Mouse (Mus musculus) myocyte (in vitro differentiated cells): ENCODE results near the gene Sap30l. TPM values are rescaled to one million over a fixed set of nuclear protein-coding genes. Genes with fewer than 3 reads are reported as not detected.

Experiments used
- H3K27me3 ChIP-seq: one replicate; pipeline ENCODE4 v1.6.1; 2011; ENCODE audit not compliant: control insufficient read depth, insufficient read depth, insufficient read length
- H3K36me3 ChIP-seq: one replicate; pipeline ENCODE4 v1.6.1; 2011; ENCODE audit not compliant: control insufficient read depth, insufficient read depth
- H3K4me2 ChIP-seq: one replicate; pipeline ENCODE4 v1.6.1; 2011; ENCODE audit warnings: low read depth, control low read depth
- H3K4me3 ChIP-seq: one replicate; pipeline ENCODE4 v1.5.1; 2011; ENCODE audit warnings: mild to moderate bottlenecking, control low read depth, moderate library complexity
- H3K79me2 ChIP-seq: one replicate; pipeline ENCODE4 v1.6.1; 2011; ENCODE audit not compliant: control insufficient read depth, insufficient read depth
- H3ac ChIP-seq: one replicate; pipeline ENCODE4 v1.6.1; 2011; ENCODE audit not compliant: control insufficient read depth, insufficient read length
- CEBPB ChIP-seq: IDR thresholded peaks from 2 replicates; pipeline ENCODE4 v1.6.1; 2011; ENCODE audit warnings: mild to moderate bottlenecking, moderate library complexity; ENCODE audit not compliant: poor library complexity, insufficient read depth, severe bottlenecking
- E2F4 ChIP-seq: IDR thresholded peaks from one replicate; pipeline ENCODE4 v1.6.1; 2011; ENCODE audit warnings: mild to moderate bottlenecking, control low read depth, moderate library complexity; ENCODE audit not compliant: insufficient read depth
- MAX ChIP-seq: IDR thresholded peaks from one replicate; pipeline ENCODE4 v1.6.1; 2011; ENCODE audit warnings: low read depth, mild to moderate bottlenecking, control low read depth
- MYOD1 ChIP-seq, 3 experiments: IDR thresholded peaks; one replicate each; pipeline ENCODE4 v1.6.1; 2011; ENCODE audit warnings: control low read depth in 2 of 3, low read depth in 2 of 3, mild to moderate bottlenecking in 2 of 3, moderate library complexity in 1 of 3; ENCODE audit not compliant: insufficient read length in 2 of 3, control insufficient read depth in 1 of 3
- MYOG ChIP-seq, 3 experiments: IDR thresholded peaks; one replicate each; pipeline ENCODE4 v1.6.1; 2011; ENCODE audit warnings: control low read depth in 2 of 3, low read depth in 2 of 3, mild to moderate bottlenecking in 2 of 3; ENCODE audit not compliant: insufficient read length in 2 of 3, control insufficient read depth in 1 of 3, insufficient read depth in 1 of 3
- POLR2A ChIP-seq: IDR thresholded peaks from one replicate; pipeline ENCODE4 v1.6.1; 2011; ENCODE audit warnings: low read depth, mild to moderate bottlenecking, control low read depth, moderate library complexity; ENCODE audit not compliant: insufficient read length
- POLR2AphosphoS2 ChIP-seq: IDR thresholded peaks from one replicate; pipeline ENCODE4 v1.6.1; 2011; ENCODE audit warnings: low read depth, control low read depth; ENCODE audit not compliant: insufficient read length
- REST ChIP-seq: IDR thresholded peaks from one replicate; pipeline ENCODE4 v1.6.1; 2011; ENCODE audit warnings: mild to moderate bottlenecking, control low read depth, moderate library complexity; ENCODE audit not compliant: insufficient read depth, insufficient read length
- SRF ChIP-seq: IDR thresholded peaks from one replicate; pipeline ENCODE4 v1.6.1; 2011; ENCODE audit warnings: low read depth; ENCODE audit not compliant: control insufficient read depth, insufficient read length
- TCF12 ChIP-seq: IDR thresholded peaks from one replicate; pipeline ENCODE4 v1.6.1; 2011; ENCODE audit warnings: mild to moderate bottlenecking, control low read depth; ENCODE audit not compliant: poor library complexity, insufficient read depth, severe bottlenecking
- TCF3 ChIP-seq: IDR thresholded peaks from one replicate; pipeline ENCODE4 v1.6.1; 2011; ENCODE audit warnings: low read depth, control low read depth; ENCODE audit not compliant: insufficient read length
- USF1 ChIP-seq: IDR thresholded peaks from one replicate; pipeline ENCODE4 v1.6.1; 2011; ENCODE audit warnings: low read depth, mild to moderate bottlenecking, control low read depth, moderate library complexity
- polyA plus RNA-seq: library from polyadenylated mRNA; unstranded; fragments of >200 nt; fragmentation: generic; extraction: Trizol; gene quantifications from one replicate; pipeline ENCODE4 v1.2.1, GENCODE M21; 2012; ENCODE audit warnings: missing spikeins

Sap30l gene
- 25.7 TPM for polyA plus RNA-seq

DNA sequence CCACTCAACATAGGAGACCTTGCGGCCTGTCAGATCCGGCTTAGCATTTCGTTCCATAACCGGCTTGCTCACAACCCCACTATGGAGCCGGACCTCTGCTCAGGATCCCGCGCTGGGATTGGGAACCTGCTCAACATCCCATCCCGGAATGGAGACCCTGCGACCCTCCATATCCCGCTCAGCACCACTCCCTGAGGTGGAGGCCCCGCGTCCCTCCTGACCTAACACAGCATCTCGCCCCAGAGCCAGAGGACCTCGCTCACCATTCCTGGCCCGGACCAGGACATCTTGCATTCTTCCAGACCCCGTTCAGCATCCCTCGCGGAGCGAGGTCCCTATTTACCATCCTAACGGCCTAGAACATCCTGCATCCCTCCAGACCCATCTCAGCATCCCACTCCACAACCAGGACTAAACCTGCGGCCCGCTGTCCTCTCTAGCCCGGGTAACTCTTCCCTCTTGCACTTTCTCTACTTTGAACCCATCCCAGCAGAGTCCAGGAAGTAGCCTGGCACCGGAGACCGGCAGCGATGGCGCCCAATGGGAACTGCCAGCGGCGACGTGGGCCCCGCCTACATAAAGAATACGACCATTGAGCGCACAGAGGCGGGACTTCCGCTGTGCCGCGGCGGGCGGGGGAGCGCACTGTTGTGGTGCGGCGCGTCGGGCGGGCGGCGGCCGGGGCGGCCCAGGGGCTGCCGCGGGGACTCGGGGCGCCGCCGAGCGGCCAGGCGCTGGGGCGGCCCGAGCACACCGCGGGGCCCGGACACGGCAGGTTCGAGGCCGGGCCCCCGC lies at the start of gene Sap30l:
TSS of gene Sap30l (plus strand) at position 667 of the 795 bp plus-strand sequence.
- TF ChIP-seq USF1 (no peak), POLR2A (peak; percentile 65)
- Histone ChIP-seq H3ac (peak within 1 kb of the TSS; percentile 93), H3K4me2 (peak within 1 kb of the TSS; percentile 92), H3K36me3 (no peaks in the 10 kb centered on the region), H3K27me3 (no peaks in the 10 kb centered on the region), H3K79me2 (peaks cover 4% of the 10 kb centered on the region), H3K4me3 (peak within 1 kb of the TSS; percentile 71)

DNA sequence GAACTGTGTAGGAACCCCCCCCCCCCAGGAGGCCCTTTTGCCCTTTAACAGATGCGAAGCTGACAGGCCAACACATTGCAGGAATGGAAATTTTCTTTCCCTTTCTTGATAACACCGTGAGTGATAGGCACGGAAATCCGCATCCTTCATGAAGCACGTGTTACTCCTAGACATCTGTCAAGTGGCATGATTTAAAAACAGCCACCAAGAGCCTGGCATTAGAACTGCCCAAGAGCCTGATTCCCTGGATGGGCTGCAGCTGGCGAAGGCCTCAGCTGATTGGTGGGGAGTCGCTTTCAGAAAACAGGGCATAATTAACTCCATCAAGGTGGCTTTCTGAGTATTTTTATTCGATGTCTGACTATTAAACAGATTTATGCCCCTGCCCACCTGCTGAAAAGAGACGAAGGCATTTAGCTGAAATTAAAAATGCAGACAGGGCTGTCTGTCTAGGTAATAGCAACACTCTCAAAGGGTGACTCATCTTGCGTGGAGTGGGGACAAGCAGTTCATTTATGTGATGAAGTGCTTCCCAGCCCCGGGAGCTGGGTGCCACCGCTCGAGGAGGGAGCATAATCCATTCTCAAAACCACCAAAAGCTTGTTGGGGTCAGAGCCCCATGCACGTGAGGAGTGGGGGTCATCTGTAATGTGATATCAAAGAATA lies 47.8 kb upstream of the Sap30l start:
- no peak overlapping the region for H3K4me3 ChIP-seq
- H3K27me3 ChIP-seq: no peaks in the 10 kb centered on the region
- H3K4me2 ChIP-seq: no peak overlapping the region
- H3K79me2 ChIP-seq: no peaks in the 10 kb centered on the region
- TF ChIP-seq TCF12: no peak
- no peak for TF ChIP-seq TCF3
- no peak for TF ChIP-seq MYOD1 (IDR thresholded peaks at IDR 0.05; ENCODE audit: control insufficient read depth in 1 of 3, insufficient read length in 2 of 3, low read depth in 2 of 3)
- TF ChIP-seq CEBPB: no peak
- TF ChIP-seq USF1: no peak
- TF ChIP-seq POLR2A: no peak
- no peak for TF ChIP-seq REST
- no peak for TF ChIP-seq MAX
- TF ChIP-seq MYOG (IDR thresholded peaks at IDR 0.05; ENCODE audit: control insufficient read depth in 1 of 3, insufficient read depth in 1 of 3, insufficient read length in 2 of 3, low read depth in 2 of 3): no peak
- no peak for TF ChIP-seq E2F4
- no peak overlapping the region for H3ac ChIP-seq
- H3K36me3 ChIP-seq: no peaks in the 10 kb centered on the region

GRCm38 (mm10) chr11:57758621-57759020 lies 42.8 kb upstream of the Sap30l start:
- Histone ChIP-seq H3K4me3 (no peak overlapping the region), H3K4me2 (no peak overlapping the region), H3ac (no peak overlapping the region), H3K27me3 (no peaks in the 10 kb centered on the region), H3K36me3 (no peaks in the 10 kb centered on the region), H3K79me2 (no peaks in the 10 kb centered on the region)
- TF ChIP-seq POLR2A (no peak), MAX (no peak), SRF (no peak), E2F4 (no peak), MYOD1 (IDR thresholded peaks at IDR 0.05; ENCODE audit: control insufficient read depth in 1 of 3, insufficient read length in 2 of 3, low read depth in 2 of 3) (no peak), CEBPB (no peak), POLR2AphosphoS2 (no peak), USF1 (no peak), REST (no peak), TCF12 (no peak), MYOG (IDR thresholded peaks at IDR 0.05; ENCODE audit: control insufficient read depth in 1 of 3, insufficient read depth in 1 of 3, insufficient read length in 2 of 3, low read depth in 2 of 3) (no peak), TCF3 (no peak)

DNA sequence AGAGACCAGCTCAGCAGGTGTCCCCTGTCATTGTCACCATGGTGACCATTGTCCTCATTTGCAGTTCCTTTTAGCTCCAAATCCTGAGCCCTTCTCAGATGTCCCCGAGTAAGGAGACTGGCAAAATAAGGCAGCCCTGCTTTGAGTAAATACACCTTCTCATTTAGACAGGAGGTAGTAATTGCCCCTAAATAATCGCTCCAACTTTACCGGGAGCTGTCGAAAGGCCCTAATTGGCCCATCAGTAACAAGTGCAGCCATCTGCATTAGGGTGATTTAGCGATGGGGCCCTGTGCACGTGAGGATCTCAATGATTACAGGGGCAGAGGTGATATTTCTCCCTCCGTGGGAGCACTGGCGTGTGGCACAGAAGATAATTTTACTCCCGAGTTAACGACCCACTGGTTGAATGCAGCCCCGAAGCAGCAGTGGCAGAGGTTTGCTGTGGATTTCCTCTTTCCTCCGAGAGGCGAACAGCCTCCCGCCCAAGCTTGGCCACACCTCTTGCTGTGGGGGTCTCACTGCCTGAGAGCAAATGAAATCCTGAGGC lies 40.9 kb upstream of the Sap30l start:
- no peaks in the 10 kb centered on the region for H3K79me2 ChIP-seq
- no peak overlapping the region for H3K4me3 ChIP-seq
- H3K27me3 ChIP-seq: no peaks in the 10 kb centered on the region
- no peaks in the 10 kb centered on the region for H3K36me3 ChIP-seq
- TF ChIP-seq E2F4 (no peak), MYOG (IDR thresholded peaks at IDR 0.05; ENCODE audit: control insufficient read depth in 1 of 3, insufficient read depth in 1 of 3, insufficient read length in 2 of 3, low read depth in 2 of 3) (no peak), CEBPB (no peak)
- H3ac ChIP-seq: no peak overlapping the region
- no peak overlapping the region for H3K4me2 ChIP-seq

DNA sequence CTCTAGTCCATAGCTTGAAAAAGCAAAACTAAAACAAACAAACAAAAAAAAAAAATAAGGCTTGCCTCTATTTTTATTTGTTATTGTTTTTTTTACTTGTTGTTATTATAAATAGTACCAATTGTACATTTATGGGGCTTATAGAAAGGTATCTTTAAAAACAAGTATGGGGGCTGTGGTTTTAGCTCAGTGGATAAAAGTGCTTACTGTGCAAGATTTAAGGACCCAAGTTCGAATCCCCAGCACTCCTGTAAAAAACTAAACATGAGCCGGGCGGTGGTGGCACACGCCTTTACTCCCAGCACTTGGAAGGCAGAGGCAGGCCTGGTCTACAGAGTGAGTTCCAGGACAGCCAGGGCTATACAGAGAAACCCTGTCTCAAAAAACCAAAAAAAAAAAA lies 40.1 kb upstream of the Sap30l start:
- Histone ChIP-seq H3K27me3 (no peaks in the 10 kb centered on the region), H3K36me3 (no peaks in the 10 kb centered on the region), H3ac (no peak overlapping the region), H3K4me2 (no peak overlapping the region), H3K4me3 (no peak overlapping the region), H3K79me2 (no peaks in the 10 kb centered on the region)
- TF ChIP-seq TCF12 (no peak), CEBPB (no peak), SRF (no peak), TCF3 (no peak), POLR2AphosphoS2 (no peak), MYOD1 (IDR thresholded peaks at IDR 0.05; ENCODE audit: control insufficient read depth in 1 of 3, insufficient read length in 2 of 3, low read depth in 2 of 3) (no peak), MAX (no peak), POLR2A (no peak), MYOG (IDR thresholded peaks at IDR 0.05; ENCODE audit: control insufficient read depth in 1 of 3, insufficient read depth in 1 of 3, insufficient read length in 2 of 3, low read depth in 2 of 3) (no peak), E2F4 (no peak), REST (no peak), USF1 (no peak)
